Mouse (Mus musculus) limb, embryonic 13.5 days (tissue): ENCODE data around the gene Hspbap1. TPM values are rescaled to one million over a fixed set of nuclear protein-coding genes. Genes with fewer than 3 reads are reported as not detected.

Experiments
- ATAC-seq: fragments of 200-750 bp; cut with Nextera tagmentation; 2 replicates; pipeline ENCODE4 v1.8.0; 2017; ENCODE audit warnings: low read depth, moderate number of reproducible peaks, moderate TSS enrichment; ENCODE audit not compliant: low FRiP score
- H3K27ac ChIP-seq: fragments of 300-500 bp; sonication (generic); 2 replicates; pipeline ENCODE4 v1.5.1; 2015; ENCODE audit warnings: inconsistent platforms, mild to moderate bottlenecking, moderate library complexity
- H3K27me3 ChIP-seq: fragments of 300-500 bp; sonication (generic); 2 replicates; pipeline ENCODE4 v1.6.1; 2015; ENCODE audit warnings: mild to moderate bottlenecking, inconsistent platforms
- H3K36me3 ChIP-seq: fragments of 300-500 bp; sonication (generic); 2 replicates; pipeline ENCODE4 v1.6.1; 2015; ENCODE audit warnings: inconsistent platforms, mild to moderate bottlenecking, moderate library complexity
- H3K4me1 ChIP-seq: fragments of 300-500 bp; sonication (generic); 2 replicates; pipeline ENCODE4 v1.6.1; 2015; ENCODE audit warnings: inconsistent platforms
- H3K4me2 ChIP-seq: fragments of 300-500 bp; sonication (generic); replicated peaks from 2 replicates; pipeline ENCODE4 v1.6.1; 2015; ENCODE audit warnings: inconsistent platforms, mild to moderate bottlenecking, moderate library complexity
- H3K4me3 ChIP-seq: fragments of 300-500 bp; sonication (generic); 2 replicates; pipeline ENCODE4 v1.5.1; 2015; ENCODE audit warnings: moderate library complexity, mild to moderate bottlenecking, inconsistent platforms
- H3K9ac ChIP-seq: fragments of 300-500 bp; sonication (generic); 2 replicates; pipeline ENCODE4 v1.6.1; 2015; ENCODE audit warnings: mild to moderate bottlenecking, inconsistent platforms
- H3K9me3 ChIP-seq: fragments of 300-500 bp; sonication (generic); 2 replicates; pipeline ENCODE4 v1.6.1; 2016; ENCODE audit warnings: inconsistent platforms
- WGBS: fragments of 180-500 bp; shearing (Covaris S2); methylation state at CpG from one replicate; pipeline ENCODE4 v1.1.7; 2015; 5-methylcytosine and 5-hydroxymethylcytosine counted together
- polyA plus RNA-seq: library from polyadenylated mRNA; unstranded; fragments of >200 nt; fragmentation: Nextera tagmentation; extraction: Ambion mirVana; gene quantifications from 2 replicates; pipeline ENCODE4 v1.2.1, GENCODE M21; 2015

Hspbap1 gene
- polyA plus RNA-seq, 1 experiment from 2014 or later = 19.0 TPM

- Histone ChIP-seq H3K4me3 (peak overlapping the region; percentile 66), H3K36me3 (no peaks in the 10 kb centered on the region), H3K9me3 (no peaks in the 10 kb centered on the region), H3K4me2 (peak overlapping the region; percentile 95), H3K9ac (peak overlapping the region; percentile 76), H3K4me1 (peaks cover 12% of the 10 kb centered on the region), H3K27ac (no peak overlapping the region), H3K27me3 (peaks cover 34% of the 10 kb centered on the region)
- 1% methylated on average over 12 of the region's 12 CpGs for WGBS
- ATAC-seq = no peak
These were observed 100.4 kb downstream of the Hspbap1 start for GRCm38 (mm10) chr16:35870581-35871047.

GRCm38 (mm10) chr16:35871048-35871851 is 101.1 kb downstream of the Hspbap1 start, which contains the start of gene Parp14:
Gene Parp14 (minus strand): TSS chr16:35871544.
- no peak within 1 kb of the TSS for H3K27ac ChIP-seq
- peak; percentile 36; the same call in 1 of the 2 replicates for ATAC-seq
- 1% methylated on average over 38 of the region's 38 CpGs for WGBS

GRCm38 (mm10) chr16:35871898-35872297 is 101.7 kb downstream of the Hspbap1 start:
- no peaks in the 10 kb centered on the region for H3K36me3 ChIP-seq
- H3K27ac ChIP-seq = no peak overlapping the region
- peak overlapping the region; percentile 95 for H3K4me2 ChIP-seq
- 24% methylated on average over 12 of the region's 12 CpGs for WGBS
- H3K4me3 ChIP-seq = peak overlapping the region; percentile 66
- H3K4me1 ChIP-seq = peaks cover 12% of the 10 kb centered on the region
- ATAC-seq = no peak
- no peaks in the 10 kb centered on the region for H3K9me3 ChIP-seq
- peaks cover 34% of the 10 kb centered on the region for H3K27me3 ChIP-seq
- H3K9ac ChIP-seq = no peak overlapping the region

More at GRCm38 (mm10) chr16:35871048-35871851, 101.1 kb downstream of the Hspbap1 start, which contains the start of gene Parp14:
- Histone ChIP-seq H3K9me3 (no peaks in the 10 kb centered on the region), H3K9ac (peak within 1 kb of the TSS; percentile 76), H3K4me1 (peaks cover 12% of the 10 kb centered on the region), H3K4me3 (peak within 1 kb of the TSS; percentile 66), H3K27me3 (peaks cover 34% of the 10 kb centered on the region), H3K36me3 (no peaks in the 10 kb centered on the region), H3K4me2 (peak within 1 kb of the TSS; percentile 95)

- WGBS = 36% methylated on average over 14 of the region's 14 CpGs
- Histone ChIP-seq H3K27ac (no peak overlapping the region), H3K9ac (no peak overlapping the region), H3K4me3 (no peak overlapping the region), H3K36me3 (no peaks in the 10 kb centered on the region), H3K4me1 (peaks cover 12% of the 10 kb centered on the region), H3K4me2 (peak overlapping the region; percentile 95), H3K9me3 (no peaks in the 10 kb centered on the region), H3K27me3 (peaks cover 34% of the 10 kb centered on the region)
- ATAC-seq = no peak
These were observed 102.3 kb downstream of the Hspbap1 start for GRCm38 (mm10) chr16:35872410-35873006.

GRCm38 (mm10) chr16:35874416-35874815 is 104.2 kb downstream of the Hspbap1 start:
- no peak for ATAC-seq
- WGBS = 28% methylated on average over 3 of the region's 3 CpGs

More at GRCm38 (mm10) chr16:35874416-35874815, 104.2 kb downstream of the Hspbap1 start:
- H3K36me3 ChIP-seq = no peaks in the 10 kb centered on the region
- H3K4me1 ChIP-seq = peaks cover 12% of the 10 kb centered on the region
- no peak overlapping the region for H3K27ac ChIP-seq
- peaks cover 34% of the 10 kb centered on the region for H3K27me3 ChIP-seq
- no peaks in the 10 kb centered on the region for H3K9me3 ChIP-seq
- H3K4me3 ChIP-seq = no peak overlapping the region
- no peak overlapping the region for H3K4me2 ChIP-seq
- H3K9ac ChIP-seq = no peak overlapping the region

Other genes starting within 250 kb of the Hspbap1 start
- 6.4 and 6.8 TPM in 2 replicates for gene Sema5b, start 229.2 kb upstream of the Hspbap1 start, polyA plus RNA-seq
- 14.6 and 14.7 TPM in 2 replicates for gene Dirc2, start 1.0 kb upstream of the Hspbap1 start, polyA plus RNA-seq
- 0.57 and 0.59 TPM in 2 replicates for gene Parp14, start 101.2 kb downstream of the Hspbap1 start, polyA plus RNA-seq
- 4.5 and 4.8 TPM in 2 replicates for gene Parp9, start 168.1 kb downstream of the Hspbap1 start, polyA plus RNA-seq
- gene Dtx3l, start 168.8 kb downstream of the Hspbap1 start, polyA plus RNA-seq = 2.9 and 3.1 TPM in 2 replicates
- gene Kpna1, start 208.4 kb downstream of the Hspbap1 start, polyA plus RNA-seq = 37.2 and 41.6 TPM in 2 replicates